Mouse (Mus musculus) lung, postnatal 4 days (tissue): Measurements from ENCODE around the gene Foxi3.

Experiments used
- DNase-seq, 2 experiments: peaks; one replicate each; pipeline ENCODE4 v3.0.0; 2021

Gene Foxi3

GRCm38 (mm10) chr6:70956285-70956912 lies at the start of gene Foxi3:
TSS of gene Foxi3 (plus strand) at chr6:70956531.
- DNase-seq, result peak; percentile 12 to 48

GRCm38 (mm10) chr6:70909572-70909971 lies 46.8 kb upstream of the Foxi3 start:
- no peak for DNase-seq

GRCm38 (mm10) chr6:70910285-70910684 lies 46.0 kb upstream of the Foxi3 start:
- DNase-seq, result no peak

GRCm38 (mm10) chr6:70911668-70912395 lies 44.5 kb upstream of the Foxi3 start:
- no peak for DNase-seq

DNA sequence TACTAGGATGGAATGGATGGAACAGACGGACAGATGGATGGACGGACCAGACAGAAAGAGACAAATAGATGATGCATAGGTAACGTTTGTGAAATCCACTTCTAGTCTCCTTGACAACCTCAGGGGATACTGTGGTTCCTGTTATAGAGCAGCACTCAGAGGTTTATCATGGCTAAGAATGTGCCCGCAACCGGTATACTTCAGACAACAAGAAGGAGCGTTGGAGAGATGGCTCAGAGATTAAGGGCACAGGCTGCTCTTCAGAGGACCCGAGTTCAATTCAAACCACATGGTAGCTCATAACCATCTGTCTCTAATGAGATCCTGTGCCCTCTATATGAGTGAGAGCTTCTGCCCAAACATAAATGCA lies 44.0 kb upstream of the Foxi3 start:
- DNase-seq, result no peak

GRCm38 (mm10) chr6:70918827-70919226 lies 37.5 kb upstream of the Foxi3 start, which contains the start of gene Tex37:
TSS of gene Tex37 (minus strand) at chr6:70918927.
- no peak for DNase-seq

GRCm38 (mm10) chr6:70921274-70922074 lies 34.9 kb upstream of the Foxi3 start:
- peak in 1 of 2 experiments; percentile 35 for DNase-seq

GRCm38 (mm10) chr6:70931801-70932200 lies 24.5 kb upstream of the Foxi3 start:
- DNase-seq, result no peak

DNA sequence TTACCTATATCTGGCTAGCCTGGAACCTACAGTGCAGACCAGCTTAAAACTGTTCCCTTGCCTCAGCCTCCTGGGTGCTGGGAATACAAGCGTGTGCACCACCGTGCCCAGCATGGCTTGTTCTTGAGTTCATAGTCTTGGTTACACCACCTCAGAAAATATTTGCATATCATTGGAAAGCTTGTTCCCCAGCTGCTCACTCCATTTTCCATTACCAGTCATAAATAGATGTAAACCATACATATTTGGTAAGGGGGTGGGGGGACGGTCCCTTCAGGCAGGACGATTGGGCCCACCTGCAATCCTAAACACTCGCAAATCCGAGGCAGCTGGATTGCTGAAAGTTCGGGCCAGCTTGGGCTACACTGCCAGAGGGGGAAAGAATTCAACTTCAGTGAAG lies 3.1 kb upstream of the Foxi3 start:
- DNase-seq, result no peak

- DNase-seq, result peak in 1 of 2 experiments; percentile 10
Observed at GRCm38 (mm10) chr6:70954040-70954439, 2.3 kb upstream of the Foxi3 start.

DNA sequence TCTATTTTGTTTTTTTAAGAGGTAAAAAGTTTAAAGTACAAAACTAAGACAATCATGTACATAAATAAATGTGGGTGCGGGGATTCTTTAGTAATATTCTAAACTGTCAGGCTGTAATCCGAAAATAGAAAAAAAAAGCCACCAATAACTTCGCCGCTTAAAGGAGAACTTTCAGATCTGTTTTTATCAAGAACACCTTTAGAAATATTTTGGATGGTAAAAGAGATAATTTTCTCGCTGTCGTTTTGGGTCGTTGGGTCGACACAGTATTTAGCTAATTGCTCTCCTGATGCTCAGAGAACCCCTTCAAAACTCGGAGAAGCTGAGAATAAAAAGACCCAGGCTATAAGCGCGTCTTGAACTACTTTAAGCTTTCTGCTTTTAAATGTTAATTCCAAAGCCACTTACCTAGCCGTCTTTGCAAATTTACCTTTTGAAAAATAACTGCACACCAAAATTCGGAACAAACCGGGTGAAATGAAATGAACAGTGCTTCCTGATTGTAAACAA lies 985 bp upstream of the Foxi3 start:
- DNase-seq, result no peak

- no peak for DNase-seq
Observed at GRCm38 (mm10) chr6:70955841-70956240, 490 bp upstream of the Foxi3 start.

DNA sequence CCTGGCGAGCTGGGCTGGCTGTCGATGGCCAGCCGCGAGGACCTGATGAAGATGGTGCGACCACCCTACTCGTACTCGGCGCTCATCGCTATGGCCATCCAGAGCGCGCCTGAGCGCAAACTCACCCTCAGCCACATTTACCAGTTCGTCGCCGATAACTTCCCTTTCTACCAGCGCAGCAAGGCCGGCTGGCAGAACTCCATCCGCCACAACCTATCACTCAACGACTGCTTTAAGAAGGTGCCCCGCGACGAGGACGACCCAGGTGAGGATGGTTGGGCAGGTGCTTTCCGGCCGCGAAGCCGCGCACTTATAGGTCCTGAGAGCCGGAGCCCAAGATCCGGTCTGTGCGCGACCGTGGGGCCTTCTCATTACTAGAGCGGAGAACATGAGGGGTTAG lies 605 bp downstream of the Foxi3 start:
- DNase-seq, result no peak

DNA sequence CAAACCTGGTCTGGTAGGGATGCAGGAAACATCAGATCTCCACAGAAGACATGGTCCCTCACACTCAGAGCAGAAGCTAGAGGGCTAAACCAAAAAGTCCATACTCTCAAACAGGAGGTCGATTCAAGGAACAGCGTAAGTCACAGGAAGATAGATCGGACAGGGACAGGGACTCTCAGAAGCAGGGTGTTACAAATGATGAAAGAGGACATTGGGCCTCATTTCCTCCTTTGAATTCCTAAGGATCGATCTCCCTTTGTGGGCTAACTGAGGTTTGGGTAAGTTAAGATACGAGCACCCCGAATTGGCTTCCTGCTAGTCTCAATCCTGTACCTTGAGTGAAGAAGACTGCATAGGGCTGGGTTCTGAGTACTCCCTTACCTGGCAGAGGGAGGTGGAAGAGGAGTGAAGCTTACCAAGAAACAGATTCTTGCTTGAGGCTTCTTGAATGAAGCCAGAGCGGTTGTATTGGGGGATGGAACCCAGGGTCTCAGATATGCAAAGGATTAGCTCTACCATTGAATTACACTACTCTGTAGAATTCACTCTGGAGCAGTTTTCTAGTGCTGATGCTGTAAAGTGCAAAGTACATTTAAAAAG lies 1.1 kb downstream of the Foxi3 start:
- DNase-seq, result no peak

- no peak for DNase-seq
Observed at GRCm38 (mm10) chr6:70964116-70964830, 7.9 kb downstream of the Foxi3 start.

DNA sequence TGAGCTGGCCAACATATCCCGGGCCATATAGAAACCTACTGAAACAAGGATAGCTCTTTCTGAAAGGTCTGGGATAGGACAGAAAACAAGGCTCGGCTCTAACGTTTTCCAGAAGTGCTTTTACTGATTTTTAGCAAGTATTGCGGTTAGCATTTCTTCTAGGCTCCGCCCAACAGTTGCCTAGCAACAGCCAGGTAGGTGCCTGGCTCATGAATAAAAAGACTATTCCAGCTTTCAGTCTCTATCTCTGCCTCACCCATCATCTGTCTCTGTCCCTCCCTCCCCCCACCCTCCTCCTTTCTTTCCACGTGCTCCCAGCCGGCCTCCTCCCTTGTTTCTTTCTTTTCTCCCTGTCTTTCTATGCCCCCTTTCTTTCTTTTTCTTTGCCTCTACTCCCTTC lies 9.4 kb downstream of the Foxi3 start:
- DNase-seq, result no peak

- no peak for DNase-seq
Observed at GRCm38 (mm10) chr6:70967422-70967821, 11.1 kb downstream of the Foxi3 start.

GRCm38 (mm10) chr6:70968291-70968690 lies 12.0 kb downstream of the Foxi3 start:
- DNase-seq, result no peak

- DNase-seq, result no peak
Observed at GRCm38 (mm10) chr6:70973066-70973465, 16.7 kb downstream of the Foxi3 start.

DNA sequence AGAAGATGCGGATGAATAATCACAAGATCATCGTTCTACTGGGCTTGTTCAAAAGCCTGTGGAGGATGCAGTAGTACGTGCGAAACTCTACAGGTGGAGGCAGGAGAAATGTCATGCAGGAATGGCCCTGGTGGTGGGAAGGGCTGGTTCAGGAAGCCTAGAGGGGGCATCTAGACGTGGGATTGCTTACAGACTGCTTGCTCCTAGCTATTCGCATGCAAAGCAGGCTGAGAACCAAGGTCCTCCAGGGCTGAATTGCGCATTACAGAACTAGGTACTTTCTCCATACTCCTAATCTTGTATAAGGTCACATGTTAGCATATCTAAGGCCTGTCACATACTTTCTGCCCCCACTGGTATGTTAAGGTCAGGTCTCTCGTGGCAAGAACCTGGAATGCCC lies 24.7 kb downstream of the Foxi3 start:
- DNase-seq, result no peak

- DNase-seq, result no peak
Observed at GRCm38 (mm10) chr6:70982416-70982815, 26.1 kb downstream of the Foxi3 start.

DNA sequence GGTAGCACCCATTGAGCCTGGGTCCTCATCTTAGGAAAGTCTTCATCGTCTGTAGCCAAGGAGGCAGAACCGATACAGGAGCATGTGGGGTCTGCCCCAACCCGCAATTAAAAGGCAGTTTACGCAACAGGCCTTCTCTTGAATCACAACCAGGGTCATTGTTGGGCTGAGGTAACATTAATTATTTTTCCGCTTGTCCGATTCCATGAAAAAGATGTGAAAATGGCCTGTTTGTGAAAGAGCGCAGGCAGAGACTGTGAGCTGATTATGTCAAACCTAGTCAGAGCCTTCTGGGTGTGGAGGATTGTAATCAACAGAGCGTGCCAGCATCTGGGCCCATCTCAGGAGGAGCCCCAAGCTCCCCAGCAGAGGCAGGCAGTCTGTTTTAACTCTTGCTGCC lies 30.4 kb downstream of the Foxi3 start:
- DNase-seq, result no peak
